Mouse (Mus musculus): ENCODE data around the gene Vpreb1.

Vpreb1 gene

GRCm38 (mm10) chr16:16870617-16871331 is at the start of gene Vpreb1, which contains the start of gene Top3b:
Gene Vpreb1 (minus strand): TSS chr16:16870843.
Gene Top3b (plus strand): TSS chr16:16870736.
- DNase-seq (ENCODE audit: low spot score in 2 of 2), result peak; percentile 78 to 84

GRCm38 (mm10) chr16:16918441-16919117 is 47.9 kb upstream of the Vpreb1 start:
- DNase-seq (ENCODE audit: low spot score in 2 of 2), result no peak

GRCm38 (mm10) chr16:16913440-16913839 is 42.8 kb upstream of the Vpreb1 start:
- no peak for DNase-seq (ENCODE audit: low spot score in 2 of 2)

- peak; percentile 67 to 84 for DNase-seq (ENCODE audit: low spot score in 2 of 2)
Measured at GRCm38 (mm10) chr16:16911641-16912597, 41.3 kb upstream of the Vpreb1 start.

GRCm38 (mm10) chr16:16907799-16908198 is 37.2 kb upstream of the Vpreb1 start:
- DNase-seq (ENCODE audit: low spot score in 2 of 2), result no peak

GRCm38 (mm10) chr16:16903188-16903587 is 32.5 kb upstream of the Vpreb1 start:
- no peak for DNase-seq (ENCODE audit: low spot score in 2 of 2)

GRCm38 (mm10) chr16:16902329-16902728 is 31.7 kb upstream of the Vpreb1 start:
- no peak for DNase-seq (ENCODE audit: low spot score in 2 of 2)

- DNase-seq (ENCODE audit: low spot score in 2 of 2), result no peak
Measured at GRCm38 (mm10) chr16:16897056-16897584, 26.5 kb upstream of the Vpreb1 start.

- DNase-seq (ENCODE audit: low spot score in 2 of 2), result peak; percentile 93 to 96
Measured at GRCm38 (mm10) chr16:16896382-16897055, 25.9 kb upstream of the Vpreb1 start, which contains the start of gene Ppm1f. Gene Ppm1f (plus strand): TSS chr16:16896469.

- no peak for DNase-seq (ENCODE audit: low spot score in 2 of 2)
Measured at GRCm38 (mm10) chr16:16896015-16896381, 25.4 kb upstream of the Vpreb1 start.

- no peak for DNase-seq (ENCODE audit: low spot score in 2 of 2)
Measured at GRCm38 (mm10) chr16:16892366-16892765, 21.7 kb upstream of the Vpreb1 start.

- DNase-seq (ENCODE audit: low spot score in 2 of 2), result no peak
Measured at GRCm38 (mm10) chr16:16888341-16888740, 17.7 kb upstream of the Vpreb1 start.

- DNase-seq (ENCODE audit: low spot score in 2 of 2), result no peak
Measured at GRCm38 (mm10) chr16:16879025-16879424, 8.4 kb upstream of the Vpreb1 start.

GRCm38 (mm10) chr16:16870241-16870616 is 414 bp downstream of the Vpreb1 start:
- no peak for DNase-seq (ENCODE audit: low spot score in 2 of 2)

- no peak for DNase-seq (ENCODE audit: low spot score in 2 of 2)
Measured at GRCm38 (mm10) chr16:16865696-16866561, 4.7 kb downstream of the Vpreb1 start.

- DNase-seq (ENCODE audit: low spot score in 2 of 2), result no peak
Measured at GRCm38 (mm10) chr16:16865217-16865616, 5.4 kb downstream of the Vpreb1 start.

GRCm38 (mm10) chr16:16863978-16864377 is 6.7 kb downstream of the Vpreb1 start, which contains the start of gene Igll1:
Gene Igll1 (minus strand): TSS chr16:16863985.
- no peak for DNase-seq (ENCODE audit: low spot score in 2 of 2)

GRCm38 (mm10) chr16:16862288-16862687 is 8.4 kb downstream of the Vpreb1 start:
- no peak for DNase-seq (ENCODE audit: low spot score in 2 of 2)

GRCm38 (mm10) chr16:16856731-16857476 is 13.7 kb downstream of the Vpreb1 start:
- no peak for DNase-seq (ENCODE audit: low spot score in 2 of 2)

All from cerebellum, postnatal 4 days (tissue).